Mouse (Mus musculus) neural tube, embryonic 14.5 days (tissue): Measurements from ENCODE around the gene Gbf1. TPM values are rescaled to one million over a fixed set of nuclear protein-coding genes. Genes with fewer than 3 reads are reported as not detected.

Experiments used
- ATAC-seq: fragments of 200-750 bp; cut with Nextera tagmentation; 2 replicates; pipeline ENCODE4 v1.8.0; 2017; ENCODE audit warnings: low read depth, mild to moderate bottlenecking, moderate TSS enrichment, moderate library complexity
- H3K27ac ChIP-seq: fragments of 300-500 bp; sonication (generic); 2 replicates; pipeline ENCODE4 v1.5.1; 2014; ENCODE audit warnings: low read depth, mild to moderate bottlenecking, control low read depth, low read length, moderate library complexity, mixed read lengths
- H3K27me3 ChIP-seq: fragments of 300-500 bp; sonication (generic); 2 replicates; pipeline ENCODE4 v1.6.1; 2014; ENCODE audit warnings: low read length; ENCODE audit not compliant: control insufficient read depth, insufficient read depth
- H3K36me3 ChIP-seq: fragments of 300-500 bp; sonication (generic); 2 replicates; pipeline ENCODE4 v1.6.1; 2014; ENCODE audit warnings: low read length, mixed read lengths; ENCODE audit not compliant: control insufficient read depth, insufficient read depth
- H3K4me1 ChIP-seq: fragments of 300-500 bp; sonication (generic); 2 replicates; pipeline ENCODE4 v1.6.1; 2014; ENCODE audit warnings: low read length; ENCODE audit not compliant: control insufficient read depth, insufficient read depth
- H3K4me2 ChIP-seq: fragments of 300-500 bp; sonication (generic); 2 replicates; pipeline ENCODE4 v1.6.1; 2014; ENCODE audit warnings: mild to moderate bottlenecking, low read depth, low read length, control low read depth
- H3K4me3 ChIP-seq: fragments of 300-500 bp; sonication (generic); 2 replicates; pipeline ENCODE4 v1.5.1; 2014; ENCODE audit warnings: low read depth, low read length, control low read depth, mixed read lengths
- H3K9ac ChIP-seq: fragments of 300-500 bp; sonication (generic); replicated peaks from 2 replicates; pipeline ENCODE4 v1.6.1; 2014; ENCODE audit warnings: low read depth, mild to moderate bottlenecking, control low read depth, low read length, mixed read lengths
- H3K9me3 ChIP-seq: fragments of 300-500 bp; sonication (generic); 2 replicates; pipeline ENCODE4 v1.6.1; 2016; ENCODE audit warnings: low read length; ENCODE audit not compliant: control insufficient read depth
- WGBS: fragments of 180-500 bp; shearing (Covaris S2); extraction: QIAGEN DNeasy Blood & Tissue Kit; methylation state at CpG from one replicate; pipeline ENCODE4 v1.1.7; 2014; 5-methylcytosine and 5-hydroxymethylcytosine counted together
- polyA plus RNA-seq: library from polyadenylated mRNA; unstranded; fragments of >200 nt; fragmentation: Nextera tagmentation; extraction: Ambion mirVana; gene quantifications from 2 replicates; pipeline ENCODE4 v1.2.1, GENCODE M21; 2014

Gbf1 gene
- polyA plus RNA-seq, 1 experiment from 2014 or later: 79.4 TPM

GRCm38 (mm10) chr19:46323716-46324115 lies 171.4 kb downstream of the Gbf1 start:
- no peaks in the 10 kb centered on the region for H3K36me3 ChIP-seq
- H3K27me3 ChIP-seq: peaks cover 2% of the 10 kb centered on the region; the same call in 1 of the 2 replicates
- no peak overlapping the region for H3K4me3 ChIP-seq
- no peak overlapping the region for H3K4me2 ChIP-seq
- no peak overlapping the region for H3K27ac ChIP-seq
- WGBS: 70% methylated on average over 5 of the region's 5 CpGs
- no peak overlapping the region for H3K9ac ChIP-seq
- peaks cover 43% of the 10 kb centered on the region for H3K4me1 ChIP-seq
- H3K9me3 ChIP-seq: no peaks in the 10 kb centered on the region
- ATAC-seq: no peak

GRCm38 (mm10) chr19:46324366-46324765 lies 172.1 kb downstream of the Gbf1 start:
- no peaks in the 10 kb centered on the region for H3K36me3 ChIP-seq
- peaks cover 2% of the 10 kb centered on the region; the same call in 1 of the 2 replicates for H3K27me3 ChIP-seq
- ATAC-seq: no peak
- no peak overlapping the region for H3K4me3 ChIP-seq
- no peak overlapping the region for H3K27ac ChIP-seq
- H3K9ac ChIP-seq: no peak overlapping the region
- peaks cover 45% of the 10 kb centered on the region for H3K4me1 ChIP-seq
- H3K9me3 ChIP-seq: no peaks in the 10 kb centered on the region
- no peak overlapping the region for H3K4me2 ChIP-seq
- 64% methylated on average over 11 of the region's 11 CpGs for WGBS

- H3K27me3 ChIP-seq: peaks cover 2% of the 10 kb centered on the region; the same call in 1 of the 2 replicates
- peak overlapping the region; percentile 99 for H3K4me2 ChIP-seq
- H3K36me3 ChIP-seq: no peaks in the 10 kb centered on the region
- H3K27ac ChIP-seq: no peak overlapping the region
- ATAC-seq: no peak
- H3K4me1 ChIP-seq: peaks cover 50% of the 10 kb centered on the region
- peak overlapping the region; percentile 70 for H3K4me3 ChIP-seq
- 74% methylated on average over 5 of the region's 5 CpGs for WGBS
- no peaks in the 10 kb centered on the region for H3K9me3 ChIP-seq
- 0 out of 2 replicates have a peak overlapping the region, but pooled peaks have one; percentile 21 for H3K9ac ChIP-seq
Measured at GRCm38 (mm10) chr19:46324918-46325317, 172.6 kb downstream of the Gbf1 start.

GRCm38 (mm10) chr19:46326019-46326755 lies 173.9 kb downstream of the Gbf1 start:
- WGBS: 2% methylated on average over 29 of the region's 29 CpGs
- Histone ChIP-seq H3K36me3 (peaks cover 12% of the 10 kb centered on the region), H3K4me3 (peak overlapping the region; percentile 70), H3K27ac (peak overlapping the region; percentile 73), H3K9me3 (no peaks in the 10 kb centered on the region), H3K9ac (peak overlapping the region; percentile 60), H3K4me2 (peak overlapping the region; percentile 99), H3K4me1 (peaks cover 54% of the 10 kb centered on the region), H3K27me3 (peaks cover 2% of the 10 kb centered on the region; the same call in 1 of the 2 replicates)
- no peak for ATAC-seq

GRCm38 (mm10) chr19:46326756-46327305 lies 174.5 kb downstream of the Gbf1 start, which contains the start of gene Psd:
TSS of gene Psd (minus strand) at chr19:46327156.
- Histone ChIP-seq H3K36me3 (peaks cover 16% of the 10 kb centered on the region), H3K4me1 (peaks cover 47% of the 10 kb centered on the region), H3K9me3 (no peaks in the 10 kb centered on the region), H3K4me2 (peak within 1 kb of the TSS; percentile 99), H3K27me3 (peaks cover 2% of the 10 kb centered on the region; the same call in 1 of the 2 replicates), H3K27ac (peak within 1 kb of the TSS; percentile 98), H3K4me3 (peak within 1 kb of the TSS; percentile 70), H3K9ac (peak within 1 kb of the TSS; percentile 68)
- ATAC-seq: no peak
- WGBS: under 1% methylated on average over 35 of the region's 35 CpGs

- ATAC-seq: 0 out of 2 replicates have a peak, but pooled peaks have one; percentile 2
- peaks cover 2% of the 10 kb centered on the region; the same call in 1 of the 2 replicates for H3K27me3 ChIP-seq
- 29% methylated on average over 14 of the region's 14 CpGs for WGBS
- peak overlapping the region; percentile 98 for H3K27ac ChIP-seq
- H3K4me3 ChIP-seq: peak overlapping the region; percentile 70
- H3K4me1 ChIP-seq: peaks cover 39% of the 10 kb centered on the region
- H3K9ac ChIP-seq: peak overlapping the region; percentile 68; the same call in 1 of the 2 replicates
- H3K9me3 ChIP-seq: no peaks in the 10 kb centered on the region
- peak overlapping the region; percentile 99 for H3K4me2 ChIP-seq
- H3K36me3 ChIP-seq: peaks cover 16% of the 10 kb centered on the region
Measured at GRCm38 (mm10) chr19:46327531-46328064, 175.3 kb downstream of the Gbf1 start.

GRCm38 (mm10) chr19:46328081-46329030 lies 176.0 kb downstream of the Gbf1 start, which contains the start of gene Fbxl15:
TSS of gene Fbxl15 (plus strand) at chr19:46328184.
- Histone ChIP-seq H3K9ac (peak within 1 kb of the TSS; percentile 68), H3K9me3 (no peaks in the 10 kb centered on the region), H3K27me3 (peaks cover 2% of the 10 kb centered on the region; the same call in 1 of the 2 replicates), H3K27ac (peak within 1 kb of the TSS; percentile 98), H3K4me2 (peak within 1 kb of the TSS; percentile 99), H3K4me1 (peaks cover 39% of the 10 kb centered on the region), H3K36me3 (peaks cover 16% of the 10 kb centered on the region), H3K4me3 (peak within 1 kb of the TSS; percentile 70)
- peak; percentile 86 for ATAC-seq
- under 1% methylated on average over 80 of the region's 81 CpGs for WGBS

- 2% methylated on average over 53 of the region's 54 CpGs for WGBS
- Histone ChIP-seq H3K36me3 (peaks cover 16% of the 10 kb centered on the region), H3K27me3 (0 out of 2 replicates have a peak, but pooled peaks cover 2% of the 10 kb centered on the region), H3K9ac (peak overlapping the region; percentile 68), H3K9me3 (no peaks in the 10 kb centered on the region), H3K27ac (peak overlapping the region; percentile 98), H3K4me2 (peak overlapping the region; percentile 99), H3K4me1 (peaks cover 39% of the 10 kb centered on the region), H3K4me3 (peak overlapping the region; percentile 70)
- peak; percentile 5; the same call in 1 of the 2 replicates for ATAC-seq
Measured at GRCm38 (mm10) chr19:46329031-46329641, 176.8 kb downstream of the Gbf1 start.
